Comparison of ENCODE assay signal across 8 mouse cellular contexts in the genomic region with DNA sequence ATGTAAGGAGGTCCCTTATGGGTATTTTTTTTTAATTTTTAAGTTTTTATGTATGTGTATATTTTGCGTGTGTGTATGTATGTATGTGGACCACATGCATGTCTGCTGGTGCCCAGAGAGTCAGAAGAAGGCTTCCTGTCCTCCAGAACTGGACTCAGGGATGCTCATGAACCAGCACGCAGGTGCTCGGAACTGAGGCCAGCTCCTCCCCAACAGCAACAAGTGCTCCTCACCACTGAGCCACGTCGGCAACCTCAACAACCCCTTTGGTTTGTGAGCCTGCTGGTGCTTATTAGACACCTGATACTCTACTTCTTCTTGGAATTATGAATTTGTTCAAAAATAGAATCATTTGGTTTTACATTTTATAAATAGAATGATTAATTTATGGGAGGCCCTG. TPM values are rescaled to one million over a fixed set of nuclear protein-coding genes. Genes with fewer than 3 reads are reported as not detected.
DNase-seq lines count a peak whose midpoint lies in the region; ATAC-seq and TF ChIP-seq lines count a peak whose summit lies in the region.

No protein-coding gene starts in this region.

- peaks cover 14% of the 10 kb centered on the region; the same call in 1 of the 2 replicates for H3K4me1 ChIP-seq in spleen, adult 2 months (ENCODE audit: control insufficient read depth, insufficient read depth, insufficient read length)
- H3K4me1 ChIP-seq in liver, embryonic 12.5 days: peaks cover 44% of the 10 kb centered on the region
- H3K4me1 ChIP-seq in stomach, postnatal 0 days (replicated peaks; ENCODE audit: control insufficient read depth, insufficient read depth): peaks cover 15% of the 10 kb centered on the region

- no peak for TF ChIP-seq EP300 in stomach, postnatal 0 days (optimal IDR thresholded peaks at IDR 0.05)

- H3K4me3 ChIP-seq in spleen, adult 2 months (ENCODE audit: extremely low read depth, insufficient read depth, insufficient read length): peak overlapping the region; percentile 22; the same call in 1 of the 2 replicates
- peak overlapping the region; percentile 79 for H3K4me3 ChIP-seq in liver, embryonic 12.5 days
- H3K4me3 ChIP-seq in stomach, postnatal 0 days (ENCODE audit: low read depth, low read length): peak overlapping the region; percentile 65

- H3K4me2 ChIP-seq in liver, embryonic 12.5 days: peak overlapping the region; percentile 77
- H3K4me2 ChIP-seq in stomach, postnatal 0 days (replicated peaks; ENCODE audit: low read depth): peak overlapping the region; percentile 88

- peak; percentile 62 for DNase-seq in CD4-positive, CD25-positive, alpha-beta regulatory T cell, adult 2 months (ENCODE audit: low read depth, low spot score)
- DNase-seq in spleen, adult 2 months (ENCODE audit: low read depth in 1 of 2, low spot score in 2 of 2): no peak
- DNase-seq in spleen, postnatal 14 days (ENCODE audit: low spot score in 2 of 2): no peak
- DNase-seq in stomach, postnatal 0 days (ENCODE audit: low spot score): no peak
- no peak for DNase-seq in embryo, embryonic 11 days
- DNase-seq in cerebellum, postnatal 25 days: no peak

- H3K9me3 ChIP-seq in liver, embryonic 12.5 days (replicated peaks): no peaks in the 10 kb centered on the region
- no peaks in the 10 kb centered on the region for H3K9me3 ChIP-seq in stomach, postnatal 0 days (ENCODE audit: control insufficient read depth, low read length)

- TF ChIP-seq CTCF in spleen, adult 2 months (IDR thresholded peaks at IDR 0.05; ENCODE audit: extremely low read depth, insufficient read depth, insufficient read length, insufficient replicate concordance): no peak
- no peak for TF ChIP-seq CTCF in stomach, postnatal 0 days (IDR thresholded peaks at IDR 0.05; ENCODE audit: low read depth)

- peak overlapping the region; percentile 92 for H3K9ac ChIP-seq in liver, embryonic 12.5 days
- H3K9ac ChIP-seq in stomach, postnatal 0 days (ENCODE audit: low read length): peak overlapping the region; percentile 82

- H3K27me3 ChIP-seq in spleen, adult 2 months (ENCODE audit: control insufficient read depth, insufficient read depth, low read length): no peaks in the 10 kb centered on the region
- no peaks in the 10 kb centered on the region for H3K27me3 ChIP-seq in liver, embryonic 12.5 days (replicated peaks)
- H3K27me3 ChIP-seq in stomach, postnatal 0 days (ENCODE audit: control insufficient read depth, insufficient read depth, low read length): no peaks in the 10 kb centered on the region

- H3K27ac ChIP-seq in spleen, adult 2 months (ENCODE audit: insufficient read depth, low read length): peak overlapping the region; percentile 98
- peak overlapping the region; percentile 100; the same call in 1 of the 2 replicates for H3K27ac ChIP-seq in liver, embryonic 12.5 days
- peak overlapping the region; percentile 100; the same call in 1 of the 2 replicates for H3K27ac ChIP-seq in stomach, postnatal 0 days (replicated peaks)

- H3K36me3 ChIP-seq in spleen, adult 2 months (ENCODE audit: control insufficient read depth, insufficient read depth, low read length): no peaks in the 10 kb centered on the region
- peaks cover 35% of the 10 kb centered on the region for H3K36me3 ChIP-seq in liver, embryonic 12.5 days
- no peaks in the 10 kb centered on the region for H3K36me3 ChIP-seq in stomach, postnatal 0 days (ENCODE audit: control insufficient read depth, insufficient read depth, low read length)

- no peak for ATAC-seq in CD4-positive, CD25-positive, alpha-beta regulatory T cell, adult 4 months
- ATAC-seq in liver, embryonic 12.5 days: no peak
- ATAC-seq in stomach, postnatal 0 days (ENCODE audit: low FRiP score, low TSS enrichment): no peak

- no peak for TF ChIP-seq POLR2A in spleen, adult 2 months (IDR thresholded peaks at IDR 0.05; ENCODE audit: low read depth, low read length)

- 60% methylated on average over 5 of the region's 5 CpGs for whole genome bisulfite sequencing in spleen, adult 2 months
- WGBS in liver, embryonic 12.5 days (ENCODE audit: insufficient replicate concordance): 78% methylated on average over 5 of the region's 5 CpGs
- WGBS in stomach, postnatal 0 days: 69% methylated on average over 5 of the region's 5 CpGs

RNA-seq across cellular contexts. Expression of a gene that starts 39.9 kb away (rescaled TPM):
- 100 to 1,000 TPM; 490 to 635 TPM for polyA plus RNA-seq in CD4-positive, CD25-positive, alpha-beta regulatory T cell, adult 4 months (2017; shearing (Covaris generic))
- polyA plus RNA-seq in spleen, adult 2 months (2012; rRNA removed): 22.0 and 22.8 TPM in 2 replicates
- 103 and 105 TPM in 2 replicates for polyA plus RNA-seq in liver, embryonic 12.5 days (2016; fragmentation: Nextera tagmentation; extraction: Ambion mirVana)
- 113 TPM in 2 replicates for polyA plus RNA-seq in stomach, postnatal 0 days (2015; fragmentation: Nextera tagmentation; extraction: Ambion mirVana)

Comparison
In these comparisons a context has a peak if more than half of its experiments do, and no peak if none do; other contexts are left out.
1. H3K4me3 ChIP-seq: peak in every context shown above with its lines; median percentile 79 in liver, embryonic 12.5 days; 65 in stomach, postnatal 0 days; 22 in spleen, adult 2 months.